Mouse (Mus musculus): ENCODE measurements around the gene Ap1s3.
"Not testable (repeated sequence)": the region's sequence is repeated elsewhere in the genome, so short reads cannot be mapped to it uniquely, and the experiment has no call there.

DNA sequence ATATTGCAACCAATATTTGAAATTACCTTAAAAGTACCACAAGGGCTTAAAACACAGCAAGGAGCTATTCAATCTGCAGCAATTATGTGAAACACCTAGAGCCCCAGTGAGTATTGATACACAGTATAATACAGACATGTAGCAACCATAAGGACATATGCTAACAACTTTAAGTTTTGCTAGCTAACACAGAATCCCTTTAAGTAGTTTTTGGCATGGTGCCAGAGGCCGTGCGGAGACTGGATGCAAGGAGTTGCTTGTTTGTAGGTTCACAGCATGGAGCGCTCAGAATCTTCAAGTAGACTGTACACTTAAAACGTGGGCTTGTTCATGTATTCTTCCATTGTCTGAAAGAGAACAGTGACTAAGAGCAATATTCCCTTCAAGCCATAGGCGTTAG lies 62.9 kb downstream of the Ap1s3 start:
- TF ChIP-seq CTCF (conservative IDR thresholded peaks at IDR 0.05; ENCODE audit: low read length); NANOG (IDR thresholded peaks at IDR 0.05; ENCODE audit: borderline replicate concordance, low read length): not testable (repeated sequence)

All from E14TG2a.4 (cell line).